Mouse (Mus musculus): ENCODE measurements around the gene Arl6ip4. TPM values are rescaled to one million over a fixed set of nuclear protein-coding genes. Genes with fewer than 3 reads are reported as not detected.

Arl6ip4 gene
- total RNA-seq, 2 experiments from 2014 or later = 47.9 to 52.7 TPM

- no peak for DNase-seq
- intact Hi-C loops (cut with DNase I) = no loop called here
These were observed 18.4 kb downstream of the Arl6ip4 start for GRCm38 (mm10) chr5:124134261-124134660.

GRCm38 (mm10) chr5:124138066-124138465 is 22.2 kb downstream of the Arl6ip4 start:
- intact Hi-C loops (cut with DNase I) = no loop called here

GRCm38 (mm10) chr5:124149028-124149427 is 33.1 kb downstream of the Arl6ip4 start:
- intact Hi-C loops (cut with DNase I) = no loop called here
- no peak for DNase-seq

More at GRCm38 (mm10) chr5:124138066-124138465, 22.2 kb downstream of the Arl6ip4 start:
- peak; percentile 35 to 50 for DNase-seq

- no peak for DNase-seq
- intact Hi-C loops (cut with DNase I) = no loop called here
These were observed 35.0 kb downstream of the Arl6ip4 start for GRCm38 (mm10) chr5:124150895-124151294.

GRCm38 (mm10) chr5:124152734-124153133 is 36.8 kb downstream of the Arl6ip4 start:
- intact Hi-C loops (cut with DNase I) = no loop called here
- no peak for DNase-seq

- no peak for DNase-seq
- intact Hi-C loops (cut with DNase I) = no loop called here
These were observed 40.1 kb downstream of the Arl6ip4 start for GRCm38 (mm10) chr5:124155943-124156342.

GRCm38 (mm10) chr5:124158305-124158704 is 42.4 kb downstream of the Arl6ip4 start:
- no peak for DNase-seq
- intact Hi-C loops (cut with DNase I) = no loop called here

GRCm38 (mm10) chr5:124159453-124159852 is 43.6 kb downstream of the Arl6ip4 start:
- intact Hi-C loops (cut with DNase I) = no loop called here
- DNase-seq = no peak

GRCm38 (mm10) chr5:124161831-124162230 is 45.9 kb downstream of the Arl6ip4 start:
- peak; percentile 44 to 63 for DNase-seq
- intact Hi-C loops (cut with DNase I) = loop anchor here (1.0 to 2.0 kb wide), 3 partner anchors 87 to 122 kb away; partner anchors contain the start of gene Pitpnm2

GRCm38 (mm10) chr5:124162577-124162976 is 46.7 kb downstream of the Arl6ip4 start:
- intact Hi-C loops (cut with DNase I) = loop anchor here (1.0 to 2.0 kb wide), 3 partner anchors 86 to 122 kb away; partner anchors contain the start of gene Pitpnm2
- peak; percentile 80 to 83 for DNase-seq

GRCm38 (mm10) chr5:124163445-124163844 is 47.6 kb downstream of the Arl6ip4 start:
- DNase-seq = no peak
- intact Hi-C loops (cut with DNase I) = loop anchor here (2.0 kb wide), 2 partner anchors 85 to 95 kb away; partner anchors contain the start of gene Pitpnm2

- DNase-seq = peak; percentile 51 to 60
- intact Hi-C loops (cut with DNase I) = no loop called here
These were observed 50.0 kb downstream of the Arl6ip4 start for GRCm38 (mm10) chr5:124165622-124166570.

- intact Hi-C loops (cut with DNase I) = no loop called here
- DNase-seq = peak in 1 of 2 experiments; percentile 6
These were observed 50.9 kb downstream of the Arl6ip4 start for GRCm38 (mm10) chr5:124166741-124167140.

GRCm38 (mm10) chr5:124167621-124168020 is 51.7 kb downstream of the Arl6ip4 start:
- peak in 1 of 2 experiments; percentile 15 for DNase-seq
- intact Hi-C loops (cut with DNase I) = no loop called here

Other genes with a start within 250 kb of the Arl6ip4 start
- gene Hcar1, start 236.1 kb upstream of the Arl6ip4 start, total RNA-seq (2021) = under 1 TPM; 0.69 to 0.77 TPM
- 10 to 100 TPM; 53.4 to 54.2 TPM for gene Denr, start 208.9 kb upstream of the Arl6ip4 start, total RNA-seq (2021)
- under 1 TPM in 1 of 2 experiments, not detected in 1; 0.89 TPM for gene Gm43518, start 188.7 kb upstream of the Arl6ip4 start, total RNA-seq (2021)
- gene Ccdc62, start 185.4 kb upstream of the Arl6ip4 start, total RNA-seq (2021) = 1 to 10 TPM; 2.2 to 3.1 TPM
- gene Hip1r, start 142.5 kb upstream of the Arl6ip4 start, total RNA-seq (2021) = 10 to 100 TPM; 26.1 to 41.6 TPM
- gene Vps37b, start 83.8 kb upstream of the Arl6ip4 start, total RNA-seq (2021) = 10 to 100 TPM; 38.0 to 46.7 TPM
- 1 to 10 TPM; 6.5 to 6.7 TPM for gene Abcb9, start 20.3 kb upstream of the Arl6ip4 start, total RNA-seq (2021)
- 10 to 100 TPM; 11.9 to 14.2 TPM for gene Ogfod2, start 3.8 kb upstream of the Arl6ip4 start, total RNA-seq (2021)
- gene Pitpnm2, start 133.7 kb downstream of the Arl6ip4 start, total RNA-seq (2021) = 10 to 100 TPM; 54.2 to 58.3 TPM
- gene Mphosph9, start 211.9 kb downstream of the Arl6ip4 start, total RNA-seq (2021) = 1 to 10 TPM; 6.7 to 7.4 TPM
- 10 to 100 TPM in 1 of 2 experiments, 1 to 10 TPM in 1; 9.7 to 10.8 TPM for gene 2810006K23Rik, start 212.0 kb downstream of the Arl6ip4 start, total RNA-seq (2021)
- gene Cdk2ap1, start 247.0 kb downstream of the Arl6ip4 start, total RNA-seq (2021) = 100 to 1,000 TPM; 171 to 185 TPM

Data from heart, postnatal 10 days (tissue).